Mouse (Mus musculus): ENCODE measurements around the gene Arhgef10l.

DNA sequence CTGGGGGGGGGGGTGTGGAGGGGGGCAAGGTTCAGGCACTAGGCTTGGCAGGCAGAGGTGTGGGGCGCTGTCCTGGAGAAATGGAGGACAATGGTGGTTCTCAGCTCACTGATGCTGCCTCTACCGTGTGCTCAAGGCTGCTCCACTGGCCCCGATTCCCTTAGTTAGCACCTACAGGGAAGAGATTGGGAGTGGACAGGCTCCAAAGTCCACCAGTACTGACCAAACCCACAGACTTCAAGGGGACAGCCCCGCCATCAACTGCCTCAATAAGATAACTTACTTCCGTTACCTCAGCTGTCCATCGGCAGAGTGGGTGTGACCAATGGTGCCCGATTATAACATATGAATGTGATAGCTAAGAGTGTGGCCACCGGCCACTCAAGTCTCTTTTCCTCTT, 61.3 kb downstream of the Arhgef10l start:
- TF ChIP-seq CTCF (IDR thresholded peaks at IDR 0.05; ENCODE audit: control insufficient read depth, insufficient read depth, insufficient replicate concordance, low read depth, low read length), result no peak
- no peak for TF ChIP-seq POLR2A (IDR thresholded peaks at IDR 0.05; ENCODE audit: control insufficient read depth, low read depth, low read length)
